Mouse (Mus musculus) ES-E14 (cell line): ENCODE measurements at regions not wholly inside any gene's neighbourhood (a gene's known extent, or its start where the extent isn't known, plus 50 kb on each side); places are given as distances from the start of the nearest gene placed in this dataset.

Experiments used
- HCFC1 ChIP-seq: IDR thresholded peaks from 2 replicates; pipeline ENCODE4 v1.6.1; 2012; ENCODE audit warnings: low read length, inconsistent platforms, borderline replicate concordance; ENCODE audit not compliant: insufficient read depth
- MAFK ChIP-seq: IDR thresholded peaks from 2 replicates; pipeline ENCODE4 v1.6.1; 2014; ENCODE audit warnings: mild to moderate bottlenecking, low read depth, low read length, inconsistent platforms; ENCODE audit not compliant: insufficient read depth
- ZC3H11A ChIP-seq: IDR thresholded peaks from 2 replicates; pipeline ENCODE4 v1.6.1; 2012; ENCODE audit warnings: low read depth, mild to moderate bottlenecking, inconsistent platforms, low read length, borderline replicate concordance
- ZNF384 ChIP-seq: IDR thresholded peaks from 2 replicates; pipeline ENCODE4 v1.6.1; 2012; ENCODE audit warnings: low read depth, low read length, inconsistent platforms

- TF ChIP-seq ZNF384, result no peak
- TF ChIP-seq ZC3H11A, result no peak
- no peak for TF ChIP-seq HCFC1
- no peak for TF ChIP-seq MAFK
Observed at GRCm38 (mm10) chr5:45931252-45931651, 73.8 kb upstream of the Lcorl start.
